Mouse (Mus musculus): ENCODE measurements around the gene Srpr. TPM values are rescaled to one million over a fixed set of nuclear protein-coding genes. Genes with fewer than 3 reads are reported as not detected.

Srpr gene
- total RNA-seq (2021): 100 to 1,000 TPM in 1 of 2 experiments, 10 to 100 TPM in 1; 98.2 to 100 TPM

DNA sequence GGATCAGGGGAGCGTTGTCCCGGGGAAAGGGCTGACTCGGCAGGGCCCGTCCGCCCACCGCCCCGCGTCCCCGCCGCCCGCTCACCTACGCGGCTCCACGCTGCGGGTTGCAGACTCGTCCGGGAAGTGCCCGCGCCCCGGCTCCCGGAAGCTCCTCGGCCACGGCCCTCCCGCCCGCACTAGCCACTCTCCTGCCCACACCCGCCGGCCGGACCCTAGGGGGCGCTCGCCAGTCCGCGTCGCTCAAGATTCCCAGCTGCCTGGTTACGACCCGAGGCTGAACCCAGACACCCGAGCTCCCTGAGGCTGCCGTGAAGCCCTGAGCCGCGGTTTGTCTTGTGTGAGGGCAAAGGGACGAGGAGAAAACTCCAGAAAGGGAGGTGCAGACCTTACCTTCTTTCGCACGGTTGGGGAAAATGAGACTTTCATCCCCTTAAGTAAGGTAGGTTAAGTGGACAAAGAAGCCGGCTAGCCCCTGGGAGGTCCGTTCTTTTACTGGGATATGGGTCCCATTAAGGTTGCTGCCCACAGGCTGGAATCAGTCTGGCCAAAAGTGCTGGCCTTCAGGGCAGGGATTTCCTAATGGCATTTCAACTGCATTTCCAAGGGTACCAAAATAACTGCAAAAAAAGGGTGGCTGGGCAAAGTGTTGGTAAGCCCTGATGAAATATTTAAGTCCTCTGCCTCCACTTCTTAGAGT lies at the start of gene Srpr, which contains the start of gene Tirap:
Gene Srpr, plus strand, starts transcription at position 404 of the 700 bp plus-strand sequence.
Gene Tirap, minus strand, starts transcription at position 520 of the 700 bp plus-strand sequence.
- intact Hi-C loops (cut with DNase I): no loop called here
- DNase-seq: peak; percentile 95 to 96

DNA sequence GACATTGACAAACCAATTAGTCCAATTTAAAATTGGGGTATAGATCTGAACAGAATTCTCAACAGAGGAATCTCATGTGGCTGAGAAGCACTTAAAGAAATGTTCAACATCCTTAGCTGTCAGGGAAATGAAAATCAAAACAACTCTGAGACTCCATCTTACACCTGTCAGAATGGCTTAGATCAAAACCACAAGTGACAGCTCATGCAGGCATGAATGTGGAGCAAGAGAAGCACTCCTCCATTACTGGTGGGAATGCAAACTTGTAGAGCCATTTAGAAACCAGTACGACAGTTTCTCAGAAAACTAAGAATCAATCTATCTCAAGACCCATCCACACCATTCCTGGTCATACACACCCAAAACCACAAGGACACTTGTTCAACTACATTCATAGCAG lies 47.1 kb upstream of the Srpr start:
- no peak for DNase-seq
- intact Hi-C loops (cut with DNase I): no loop called here

DNA sequence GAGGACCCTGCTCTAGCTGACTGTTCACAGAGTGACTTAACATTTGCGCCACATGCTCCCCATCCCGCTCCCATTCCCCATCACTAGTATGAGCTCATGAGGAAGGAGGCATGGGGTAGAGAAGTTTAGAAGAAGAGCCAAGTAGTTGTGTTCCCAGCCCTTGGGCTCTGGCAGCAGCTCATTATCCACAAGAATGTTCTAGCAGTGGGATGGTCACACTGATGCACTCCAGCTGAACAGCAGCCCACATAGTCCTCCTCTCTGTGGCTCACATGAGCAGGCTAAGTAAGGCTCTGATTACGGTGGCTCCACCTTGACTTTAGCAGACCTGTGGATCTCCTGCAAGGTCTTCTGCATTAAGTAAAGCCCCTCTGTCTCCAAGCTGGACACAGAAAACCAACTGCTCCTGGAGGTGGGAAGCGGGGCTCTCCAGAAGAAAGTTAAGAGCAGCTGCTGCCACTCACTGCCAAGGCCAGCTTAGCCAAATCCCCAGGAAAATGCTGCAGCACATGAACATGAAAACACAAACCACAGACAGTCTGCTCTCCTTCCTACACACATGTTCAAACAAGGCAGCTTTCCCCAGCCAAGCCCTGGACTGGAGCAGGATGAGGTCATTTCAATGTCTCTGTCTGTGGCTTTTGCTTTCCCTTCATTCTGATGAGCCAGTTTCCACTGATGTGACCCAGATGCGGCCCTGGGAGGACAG lies 43.8 kb upstream of the Srpr start:
- DNase-seq: peak; percentile 72 to 75
- intact Hi-C loops (cut with DNase I): no loop called here

DNA sequence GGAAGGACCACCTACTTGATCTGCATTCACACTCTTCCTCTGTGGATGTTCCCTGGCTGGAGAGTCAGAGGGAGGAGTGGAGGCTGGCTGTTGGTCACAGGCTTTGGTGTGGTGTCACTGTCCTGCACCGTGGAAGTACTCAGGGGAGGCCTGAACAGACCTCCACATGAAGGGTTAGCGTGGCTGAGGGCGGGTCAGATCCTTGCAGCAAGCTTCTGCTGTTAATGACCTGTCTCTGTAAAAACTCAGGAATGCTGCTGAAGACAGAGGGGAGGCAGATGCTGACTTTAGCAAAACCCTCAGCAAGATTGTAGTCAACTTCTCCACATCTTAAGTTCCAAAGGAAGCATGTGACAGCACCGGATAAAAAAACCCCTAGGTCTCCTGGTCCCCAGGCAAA lies 43.1 kb upstream of the Srpr start:
- intact Hi-C loops (cut with DNase I): no loop called here

DNA sequence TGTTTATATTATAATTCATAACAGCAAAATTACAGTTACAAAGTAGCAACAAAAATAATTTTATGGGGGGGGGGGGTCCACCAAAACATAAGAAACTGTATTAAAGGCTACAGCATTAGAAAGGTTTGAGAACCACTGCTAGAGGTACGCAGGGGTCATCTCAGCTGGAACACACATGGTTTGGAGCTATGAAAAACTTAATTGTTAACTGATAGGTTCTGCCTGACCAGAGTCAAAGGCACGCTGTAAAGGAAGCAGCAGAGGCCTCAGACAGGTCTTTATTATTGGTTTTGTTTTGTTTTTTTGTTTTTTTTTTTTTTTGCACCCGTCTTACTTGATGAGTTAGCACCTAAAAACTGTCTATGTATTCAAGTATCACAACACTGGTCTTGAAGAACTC lies 41.5 kb upstream of the Srpr start:
- intact Hi-C loops (cut with DNase I): no loop called here

More for the DNA sequence above, 43.1 kb upstream of the Srpr start:
- DNase-seq: peak in 1 of 2 experiments; percentile 24

DNA sequence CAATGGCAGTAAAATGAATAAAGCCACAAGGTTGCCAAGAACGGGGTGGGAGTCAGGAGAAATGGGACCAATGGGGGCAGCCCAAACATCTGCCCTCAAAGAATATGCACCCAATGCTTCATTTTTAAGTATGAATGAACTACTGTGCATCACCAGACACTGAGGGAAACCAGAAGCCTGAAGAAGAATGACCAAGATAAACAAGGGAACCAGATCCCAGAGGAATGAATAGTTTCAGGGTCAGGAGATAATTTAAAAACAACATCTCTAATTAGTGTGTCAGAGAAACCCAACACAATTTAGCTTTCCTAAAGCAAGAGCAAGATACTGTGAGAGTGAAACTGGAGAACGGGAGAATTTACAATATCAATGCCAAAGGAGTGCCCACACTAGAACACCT lies 39.3 kb upstream of the Srpr start:
- intact Hi-C loops (cut with DNase I): loop anchor here (10.0 kb wide), 2 partner anchors 306 to 406 kb away; no protein-coding TSS in a partner anchor
- no peak for DNase-seq

More for the DNA sequence above, 41.5 kb upstream of the Srpr start:
- no peak for DNase-seq

DNA sequence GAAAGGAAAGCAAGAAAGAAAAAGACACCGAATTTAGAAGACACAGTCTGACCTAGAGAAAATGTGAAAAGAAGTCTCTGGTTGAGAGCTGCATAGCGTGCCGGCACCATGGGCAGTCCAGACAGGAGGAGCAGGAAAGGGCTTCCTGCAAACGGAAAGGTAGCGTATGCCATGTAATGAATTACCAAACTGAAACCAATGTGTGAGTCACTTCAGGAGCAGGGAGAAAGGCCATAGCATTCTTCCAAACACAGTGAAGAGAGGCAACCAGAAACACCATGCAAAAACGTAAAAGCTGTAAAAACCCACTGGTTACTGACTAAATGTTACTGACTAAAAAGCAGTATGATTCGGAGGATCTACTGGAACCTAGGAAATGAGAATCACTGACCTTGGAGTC lies 38.3 kb upstream of the Srpr start:
- intact Hi-C loops (cut with DNase I): loop anchor here (10.0 kb wide), 2 partner anchors 307 to 407 kb away; no protein-coding TSS in a partner anchor

DNA sequence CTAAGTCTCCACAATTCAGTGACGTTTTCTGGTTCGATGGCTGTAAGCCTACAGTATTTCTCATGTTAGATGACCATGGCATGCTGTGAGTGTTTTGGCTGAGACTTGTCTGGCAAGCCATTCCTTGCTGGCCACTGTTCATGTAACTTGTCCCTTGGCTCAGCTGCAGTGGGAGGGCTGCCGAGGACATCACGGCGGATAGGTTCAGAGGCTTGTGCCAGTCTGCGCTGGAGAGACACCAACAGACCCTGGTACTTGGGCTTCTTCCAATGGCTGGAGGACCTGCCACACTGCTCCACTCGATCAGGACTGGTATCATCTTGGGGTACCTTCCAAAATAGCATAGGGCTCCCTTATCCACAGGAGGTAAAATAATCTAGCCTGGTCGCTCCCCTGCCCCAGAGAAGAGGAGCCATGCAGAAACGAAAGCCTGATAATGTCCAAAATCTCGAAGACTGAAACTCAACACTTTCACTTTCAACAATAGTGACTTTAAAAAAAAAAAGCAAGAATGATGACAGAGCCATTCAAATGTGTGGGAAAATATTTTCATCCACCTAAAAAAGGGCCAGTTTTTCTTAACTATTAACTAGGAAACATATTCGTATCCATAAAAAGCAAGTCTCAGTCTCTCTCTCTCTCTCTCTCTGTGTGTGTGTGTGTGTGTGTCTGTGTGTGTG lies 36.8 kb upstream of the Srpr start:
- peak; percentile 86 to 88 for DNase-seq
- intact Hi-C loops (cut with DNase I): loop anchor here (10.0 kb wide), 2 partner anchors 308 to 408 kb away; no protein-coding TSS in a partner anchor

More for the DNA sequence above, 38.3 kb upstream of the Srpr start:
- DNase-seq: no peak

DNA sequence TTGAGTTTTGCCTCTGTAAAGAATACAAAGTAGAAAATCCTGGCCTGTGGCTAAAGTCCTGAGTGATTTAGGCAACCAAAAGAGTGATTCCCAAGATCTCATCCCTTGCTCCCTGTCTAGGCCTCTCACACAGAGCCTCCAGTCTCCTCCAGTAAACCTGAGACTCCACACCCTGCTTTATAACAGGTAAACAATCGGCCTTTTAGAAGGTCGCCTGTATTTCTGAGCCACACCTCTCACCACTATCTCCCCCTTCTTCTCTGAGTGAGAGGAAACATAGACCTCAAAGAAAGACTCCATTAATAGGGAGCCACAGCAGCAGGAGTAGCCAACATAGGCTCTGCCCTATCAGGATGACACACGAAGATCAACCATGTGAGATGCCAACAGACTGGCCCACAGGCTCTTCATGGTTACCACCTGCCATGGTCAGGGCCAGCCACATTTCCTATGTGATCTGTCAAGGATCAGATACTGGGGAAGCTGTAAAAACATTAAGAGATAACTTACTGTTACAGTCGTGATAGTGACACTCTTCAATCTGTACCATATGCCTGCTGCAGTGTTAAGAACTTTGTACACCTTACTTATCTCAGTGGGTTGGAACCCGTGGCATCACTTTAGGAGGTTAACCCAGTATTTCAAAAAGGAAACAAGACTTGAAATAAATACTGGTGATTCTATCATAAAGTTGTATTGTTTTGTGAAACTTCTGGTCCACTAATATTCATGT lies 35.7 kb upstream of the Srpr start:
- DNase-seq: no peak
- intact Hi-C loops (cut with DNase I): loop anchor here (10.0 kb wide), 2 partner anchors 310 to 410 kb away; no protein-coding TSS in a partner anchor

DNA sequence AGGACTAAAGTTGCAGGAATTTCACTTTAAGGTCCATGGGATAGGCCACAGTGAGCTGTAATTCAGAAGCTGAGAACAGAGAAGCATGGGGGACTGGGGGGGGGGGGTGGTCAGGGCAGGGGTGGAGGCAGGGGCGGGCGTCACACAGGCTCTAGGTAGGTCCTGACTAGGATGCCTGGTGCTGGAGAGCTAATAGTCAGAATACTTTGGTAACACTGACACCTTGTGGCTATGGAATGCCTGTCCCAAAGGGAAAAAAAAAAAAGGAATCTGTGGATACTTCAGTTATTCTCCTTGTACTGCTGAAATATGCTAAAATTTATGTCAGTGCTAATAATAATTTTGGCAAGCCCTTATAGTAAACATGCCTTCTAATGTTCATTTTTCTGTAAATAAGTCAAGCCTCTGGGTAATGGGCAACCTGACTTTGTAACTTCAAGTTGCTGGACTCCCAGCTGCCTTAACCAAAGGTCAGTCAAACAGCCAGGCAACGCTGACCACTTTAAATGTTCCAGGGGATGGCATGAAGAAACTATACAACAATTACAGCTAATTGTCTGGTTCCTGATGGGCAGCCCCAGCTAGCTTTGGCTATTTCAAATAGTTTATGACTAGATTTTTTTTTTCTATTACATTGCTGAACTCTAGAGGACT lies 33.7 kb upstream of the Srpr start:
- intact Hi-C loops (cut with DNase I): loop anchor here (1.0 to 10.0 kb wide), 5 partner anchors 49 to 667 kb away; no protein-coding TSS in a partner anchor

DNA sequence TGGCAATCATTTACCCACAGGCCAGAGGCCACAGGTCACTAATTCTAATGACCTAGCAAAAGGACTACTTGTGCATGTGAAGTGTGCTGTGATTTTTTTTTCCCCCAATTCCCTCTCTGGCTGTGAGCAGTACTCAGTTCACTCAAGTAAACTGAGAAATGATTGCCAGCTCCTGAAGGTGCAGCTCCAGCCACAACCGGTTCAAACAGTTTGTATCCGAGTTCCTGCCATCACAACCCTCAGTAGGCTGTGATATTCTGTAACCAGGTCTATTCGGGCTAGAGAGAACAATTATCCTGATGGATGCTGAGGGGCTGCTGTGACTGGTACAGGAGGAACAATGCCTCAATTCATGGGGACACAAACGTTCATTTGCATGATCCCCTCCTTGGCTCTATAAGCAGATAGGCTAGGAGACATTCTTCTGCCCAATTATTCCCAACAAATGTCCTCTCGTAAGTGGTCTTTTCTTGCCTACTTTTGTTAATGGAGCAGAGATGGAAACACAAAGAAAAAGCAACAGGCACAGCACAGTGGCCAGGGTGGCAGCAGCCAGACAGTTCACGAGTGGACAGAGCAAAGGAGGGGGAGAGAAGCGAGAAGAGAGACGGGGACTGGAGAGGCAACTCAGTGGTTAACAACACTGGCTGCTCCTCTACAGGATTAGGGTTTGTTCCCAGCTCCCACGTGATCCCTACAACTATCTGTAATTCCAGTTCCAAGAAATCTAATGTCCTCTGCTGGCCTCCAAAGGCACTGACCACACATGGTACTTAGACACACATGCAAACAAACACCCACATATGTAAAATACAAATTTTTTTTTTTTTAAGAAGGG lies 33.0 kb upstream of the Srpr start:
- DNase-seq: peak in 1 of 2 experiments; percentile 26
- intact Hi-C loops (cut with DNase I): loop anchor here (1.0 to 10.0 kb wide), 5 partner anchors 50 to 668 kb away; no protein-coding TSS in a partner anchor

More for the DNA sequence above, 33.7 kb upstream of the Srpr start:
- peak; percentile 42 to 68 for DNase-seq

DNA sequence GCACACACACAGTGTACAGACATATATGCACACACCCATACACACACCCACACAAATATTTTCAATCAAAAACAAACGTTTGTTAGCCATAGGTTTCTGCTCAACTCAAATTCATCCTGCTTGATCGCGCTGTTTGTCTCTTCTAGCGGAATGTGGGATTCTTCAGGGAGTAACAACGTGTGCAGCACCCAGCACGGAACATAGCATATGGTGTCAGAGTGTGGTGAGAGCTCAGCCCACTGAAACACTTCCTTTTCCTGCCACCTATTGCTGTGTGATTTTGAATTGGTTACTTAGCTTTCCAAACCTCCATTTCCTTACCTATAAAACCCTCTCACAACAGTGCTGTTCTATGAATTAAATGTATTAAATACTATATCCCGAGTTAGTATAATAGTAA lies 29.9 kb upstream of the Srpr start:
- no peak for DNase-seq
- intact Hi-C loops (cut with DNase I): no loop called here

DNA sequence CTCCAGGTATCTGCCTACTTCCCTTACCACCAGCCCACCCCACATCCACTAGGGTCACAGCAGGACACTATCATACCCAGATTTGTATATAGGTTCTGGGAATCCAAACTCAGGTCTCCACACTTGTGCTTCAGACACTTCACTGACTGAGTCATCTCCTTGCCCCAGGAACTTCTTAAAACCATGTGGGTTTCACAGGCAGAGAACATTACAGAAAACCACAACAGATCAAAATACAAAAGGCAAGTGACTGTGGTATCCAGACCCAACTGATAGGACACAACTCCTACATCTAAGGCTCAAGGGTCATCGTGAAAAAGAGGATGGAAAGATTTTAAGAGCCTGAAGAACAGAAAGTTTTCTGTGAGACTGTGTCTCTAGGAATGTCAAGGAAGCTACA lies 26.6 kb upstream of the Srpr start:
- intact Hi-C loops (cut with DNase I): no loop called here
- DNase-seq: no peak

DNA sequence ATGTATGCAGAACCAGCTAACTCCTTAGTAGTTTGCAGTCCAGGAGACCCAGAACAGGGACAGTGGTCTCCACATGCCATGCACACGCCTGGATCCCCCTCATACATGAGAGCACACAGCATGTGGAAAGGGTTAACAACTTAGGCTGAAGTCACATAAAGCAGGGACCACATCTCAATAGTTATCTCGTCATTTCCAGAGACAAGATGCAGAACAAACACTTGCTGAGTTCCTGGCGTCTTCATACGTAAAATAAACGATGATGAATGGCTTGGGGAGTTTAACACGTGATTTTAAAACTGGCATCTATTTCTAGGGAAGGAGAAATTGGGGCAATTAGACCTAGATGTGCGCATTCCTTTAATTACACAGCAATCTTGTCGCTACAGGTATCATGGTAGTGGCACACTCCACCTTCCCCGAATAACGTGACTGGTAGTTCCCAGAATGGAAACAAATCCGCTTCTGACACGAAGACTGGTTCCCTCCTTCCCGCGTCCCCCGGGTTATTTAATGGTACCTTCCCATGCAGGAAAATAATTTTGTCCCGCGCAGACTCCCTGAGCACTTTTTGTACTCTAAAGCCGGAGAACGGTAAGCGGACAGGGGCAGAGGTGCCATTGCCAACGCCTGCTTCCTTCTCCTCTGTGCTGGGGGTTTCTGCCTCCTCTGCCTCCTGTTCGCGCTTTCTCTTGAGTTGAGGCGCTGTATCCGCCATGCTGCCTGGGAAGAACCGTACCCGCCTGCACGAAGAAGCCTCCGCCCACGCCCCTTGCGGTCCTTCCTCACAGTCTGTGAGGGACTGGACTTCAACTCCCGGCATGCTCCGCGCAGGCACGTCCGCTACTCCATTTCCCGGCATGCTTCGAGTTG lies 24.5 kb upstream of the Srpr start, which contains the start of gene Dcps:
Gene Dcps, minus strand, starts transcription at position 811 of the 873 bp plus-strand sequence.
- intact Hi-C loops (cut with DNase I): no loop called here
- DNase-seq: peak; percentile 95 to 96

DNA sequence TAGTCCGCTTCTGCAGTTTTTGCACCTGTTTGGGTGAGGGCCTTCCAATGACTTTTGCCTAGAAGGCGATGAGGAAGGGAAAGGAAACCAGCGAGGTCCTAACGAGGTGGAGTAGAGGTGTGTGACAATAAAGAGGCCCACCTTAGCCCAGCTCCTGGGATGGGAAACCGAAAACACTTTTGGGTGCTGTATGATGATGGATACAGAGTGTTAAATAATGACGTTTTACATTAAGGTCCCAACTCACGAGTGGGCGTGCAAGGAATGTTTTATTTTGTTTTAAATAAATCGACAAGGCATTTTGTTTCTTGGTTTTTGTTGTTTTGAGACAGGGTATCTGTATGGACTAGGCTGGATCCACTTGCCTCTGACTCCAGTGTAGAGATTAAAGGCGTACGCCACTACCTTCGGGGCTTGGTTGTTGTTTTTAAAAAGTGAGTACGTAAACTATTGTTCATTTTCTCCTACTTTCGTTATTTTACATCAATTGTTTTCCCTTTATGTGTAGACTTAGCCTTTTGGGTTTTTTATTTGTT lies 23.8 kb upstream of the Srpr start:
- DNase-seq: no peak
- intact Hi-C loops (cut with DNase I): no loop called here

DNA sequence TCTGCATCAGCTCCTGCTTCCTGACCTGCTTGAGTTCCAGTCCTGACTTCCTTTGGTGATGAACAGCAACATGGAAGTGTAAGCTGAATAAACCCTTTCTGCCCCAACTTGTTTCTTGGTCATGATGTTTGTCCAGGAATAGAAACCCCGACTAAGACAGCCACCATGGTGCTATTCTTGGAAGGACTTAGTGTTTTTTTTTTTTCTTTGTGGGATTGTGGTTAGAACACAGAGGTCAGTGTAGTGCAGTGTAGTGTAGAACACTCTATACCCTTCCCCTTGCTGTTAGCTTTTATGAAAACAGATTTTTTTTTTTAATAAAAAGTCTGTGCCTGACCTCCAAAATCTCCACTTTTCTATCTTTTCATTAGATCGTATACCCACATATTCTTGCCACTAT lies 17.1 kb upstream of the Srpr start:
- DNase-seq: no peak
- intact Hi-C loops (cut with DNase I): no loop called here

DNA sequence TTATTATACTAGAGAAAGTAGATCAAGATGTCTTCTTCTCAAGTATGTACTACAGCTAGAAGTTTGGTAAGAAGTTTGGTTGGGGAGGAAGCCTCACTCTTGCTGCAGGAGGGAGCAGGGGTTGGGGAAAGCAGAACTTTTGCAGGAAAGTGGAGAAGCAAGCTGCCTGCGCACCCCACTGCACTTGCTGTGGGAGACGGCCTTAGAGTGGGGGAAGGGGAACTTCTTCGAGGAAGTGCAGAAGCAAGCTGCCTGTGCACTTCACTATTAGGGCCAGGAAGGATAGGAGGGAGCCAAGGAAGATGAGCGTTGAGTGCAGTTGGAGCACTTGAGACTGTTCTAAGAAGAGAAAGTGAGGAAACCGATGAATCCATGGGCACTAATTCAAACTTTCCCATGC lies 16.6 kb upstream of the Srpr start:
- intact Hi-C loops (cut with DNase I): no loop called here
- no peak for DNase-seq

DNA sequence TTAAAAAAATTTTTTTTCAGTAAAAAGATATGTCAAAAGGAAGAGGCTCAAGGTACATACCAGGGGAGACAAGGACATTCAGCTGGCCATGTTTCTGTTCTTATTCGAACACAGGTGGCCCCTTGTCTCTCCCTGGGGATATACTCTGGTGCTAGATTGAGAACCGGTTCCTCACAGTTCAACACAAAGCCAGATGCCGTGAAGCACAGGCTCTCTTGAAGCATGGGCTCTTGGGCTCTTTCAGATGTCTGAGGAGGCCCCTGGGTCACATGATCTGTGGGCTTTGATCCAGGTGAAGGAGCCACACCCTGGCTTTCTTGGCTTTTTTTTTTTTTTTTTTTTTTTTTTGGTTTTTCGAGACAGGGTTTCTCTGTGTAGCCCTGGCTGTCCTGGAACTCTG lies 13.5 kb upstream of the Srpr start:
- intact Hi-C loops (cut with DNase I): no loop called here
- no peak for DNase-seq
